Mouse (Mus musculus) A20 (cell line): ENCODE results near the gene Gm15023.
"Not testable (repeated sequence)": the region's sequence is repeated elsewhere in the genome, so short reads cannot be mapped to it uniquely, and the experiment has no call there.

Experiments used
- DNase-seq: peaks from one replicate; pipeline ENCODE4 v3.0.0-alpha.2; 2011; ENCODE audit warnings: low read depth, low spot score

Gm15023 gene

GRCm38 (mm10) chrX:135177532-135177931, at the start of gene Gm15023:
Gene Gm15023, minus strand, starts transcription at chrX:135177632.
- DNase-seq, result not testable (repeated sequence)

- DNase-seq, result no peak
Measured at GRCm38 (mm10) chrX:135210436-135211221, 33.2 kb upstream of the Gm15023 start, which contains the start of gene Tceal6. Gene Tceal6, minus strand, starts transcription at chrX:135210687.

GRCm38 (mm10) chrX:135209773-135210435, 32.5 kb upstream of the Gm15023 start:
- DNase-seq, result not testable (repeated sequence)

- not testable (repeated sequence) for DNase-seq
Measured at GRCm38 (mm10) chrX:135189924-135190323, 12.5 kb upstream of the Gm15023 start.

- not testable (repeated sequence) for DNase-seq
Measured at GRCm38 (mm10) chrX:135188661-135189060, 11.2 kb upstream of the Gm15023 start.
